Mouse (Mus musculus) gastrocnemius, postnatal 14 days (tissue): ENCODE data around the gene Gm49322. TPM values are rescaled to one million over a fixed set of nuclear protein-coding genes. Genes with fewer than 3 reads are reported as not detected.

Experiments used
- DNase-seq: peaks from one replicate; pipeline ENCODE4 v3.0.0; 2021; ENCODE audit warnings: mixed read lengths
- intact Hi-C: fragments of 180-260 bp; cut with DNase I; formaldehyde crosslinking; loops from one replicate; pipeline ENCODE4 v1.15.1; 2025; ENCODE audit warnings: low total_unique reads
- total RNA-seq, 2 experiments: library from RNA; stranded (reverse); gene quantifications; 2 replicates each; pipeline ENCODE4 v1.2.3; 2021

Gene Gm49322
- total RNA-seq, 2 experiments from 2014 or later = 0.18 to 0.27 TPM

DNA sequence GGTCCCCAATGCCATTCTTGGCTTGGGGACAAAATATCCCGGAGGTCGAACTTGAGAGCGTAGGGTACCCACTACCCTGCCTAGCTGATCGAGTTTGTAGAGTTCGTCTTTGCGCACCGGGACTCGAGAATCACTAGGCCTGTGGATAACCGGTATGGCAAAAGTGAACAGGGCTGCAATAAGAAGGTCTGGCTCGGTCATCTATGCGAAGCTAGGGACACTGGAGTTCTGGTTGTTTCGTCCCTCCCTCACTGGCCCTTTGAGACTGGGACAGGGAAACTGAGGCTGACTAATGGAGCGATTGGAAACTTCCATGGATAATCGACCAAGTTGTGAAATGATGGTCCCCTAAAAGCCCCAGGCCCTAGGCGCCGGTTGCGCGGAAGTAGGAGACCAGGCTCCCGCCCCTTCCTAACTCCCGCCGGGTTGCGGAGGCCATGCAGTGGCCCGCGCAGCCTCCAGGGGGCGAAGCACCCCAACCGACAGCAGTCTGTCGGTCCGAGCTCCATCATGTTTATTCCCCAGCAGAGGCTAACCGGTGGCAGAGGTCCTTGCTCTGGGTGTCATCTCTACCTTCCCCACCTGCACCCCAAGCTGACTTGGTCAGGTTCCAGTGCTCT lies 27.6 kb upstream of the Gm49322 start:
- DNase-seq = peak; percentile 86
- intact Hi-C loops = loop anchor here (5.0 kb wide), 1 partner anchor 109 kb away; no protein-coding TSS in a partner anchor

GRCm38 (mm10) chr10:80578911-80579310 lies 26.9 kb upstream of the Gm49322 start:
- intact Hi-C loops = loop anchor here (5.0 kb wide), 1 partner anchor 108 kb away; no protein-coding TSS in a partner anchor
- no peak for DNase-seq

DNA sequence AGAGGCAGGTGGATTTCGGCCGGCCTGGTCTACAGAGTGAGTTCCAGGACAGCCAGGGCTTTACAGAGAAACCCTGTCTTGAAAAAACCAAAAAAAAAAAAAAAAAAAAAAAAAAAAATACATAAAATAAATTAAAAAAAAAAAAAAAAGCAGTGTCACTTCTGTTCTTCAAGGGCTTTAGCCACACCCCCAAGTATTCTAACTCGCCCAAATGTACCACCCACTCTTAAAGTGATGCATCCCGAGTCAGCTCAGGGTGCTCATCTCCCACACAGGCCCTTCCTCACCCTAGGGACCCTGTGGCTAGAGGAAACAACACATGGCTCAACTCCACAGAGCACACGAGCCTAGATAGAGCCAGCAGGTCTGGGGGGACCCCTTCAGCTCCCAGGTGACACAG lies 22.8 kb upstream of the Gm49322 start:
- intact Hi-C loops = no loop called here
- no peak for DNase-seq

DNA sequence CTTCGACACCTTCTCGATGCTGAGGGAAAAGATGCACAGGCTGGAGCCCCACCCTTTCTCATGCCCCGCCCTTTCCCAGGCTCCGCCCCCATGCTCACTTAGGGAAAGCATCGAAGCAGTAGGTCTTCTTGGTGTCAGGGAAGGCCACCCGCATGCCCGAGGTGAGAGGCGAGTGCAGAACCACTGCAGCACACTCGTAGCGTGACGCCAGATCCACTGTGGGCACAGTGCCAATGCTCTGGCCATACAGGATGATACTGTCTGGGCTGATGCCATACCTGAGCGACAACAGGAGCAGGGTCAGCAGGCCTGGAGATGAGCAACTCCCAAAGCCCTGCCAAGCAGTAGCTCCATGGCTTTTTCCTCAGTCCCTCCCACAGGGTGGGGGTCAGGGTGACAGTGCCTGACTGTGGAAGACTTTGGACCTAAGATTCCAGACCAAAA lies 21.8 kb upstream of the Gm49322 start:
- intact Hi-C loops = no loop called here

GRCm38 (mm10) chr10:80584642-80585552 lies 20.9 kb upstream of the Gm49322 start:
- DNase-seq = no peak
- intact Hi-C loops = no loop called here

More for the DNA sequence above, 21.8 kb upstream of the Gm49322 start:
- DNase-seq = no peak

DNA sequence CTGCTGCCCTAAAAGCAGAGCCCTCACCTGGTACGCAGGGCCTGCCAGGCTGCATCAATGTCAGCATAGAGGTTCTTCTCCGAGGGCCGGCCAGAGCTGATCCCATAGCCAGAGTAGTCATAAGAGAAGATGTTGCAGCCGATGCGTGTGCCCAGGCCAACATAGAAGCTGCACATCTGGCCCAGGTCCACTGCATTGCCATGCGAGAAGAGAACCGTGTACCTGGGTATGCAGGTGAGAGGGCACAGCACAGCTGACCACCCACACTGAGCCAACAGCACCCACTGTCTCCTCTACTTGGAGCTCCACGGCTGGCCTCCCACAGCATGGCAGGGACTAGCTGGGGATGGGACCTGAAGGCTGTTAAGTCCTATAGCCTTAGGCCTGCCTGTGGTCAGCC lies 20.2 kb upstream of the Gm49322 start:
- intact Hi-C loops = no loop called here

GRCm38 (mm10) chr10:80586407-80587304 lies 19.2 kb upstream of the Gm49322 start:
- intact Hi-C loops = no loop called here
- no peak for DNase-seq

More for the DNA sequence above, 20.2 kb upstream of the Gm49322 start:
- no peak for DNase-seq

DNA sequence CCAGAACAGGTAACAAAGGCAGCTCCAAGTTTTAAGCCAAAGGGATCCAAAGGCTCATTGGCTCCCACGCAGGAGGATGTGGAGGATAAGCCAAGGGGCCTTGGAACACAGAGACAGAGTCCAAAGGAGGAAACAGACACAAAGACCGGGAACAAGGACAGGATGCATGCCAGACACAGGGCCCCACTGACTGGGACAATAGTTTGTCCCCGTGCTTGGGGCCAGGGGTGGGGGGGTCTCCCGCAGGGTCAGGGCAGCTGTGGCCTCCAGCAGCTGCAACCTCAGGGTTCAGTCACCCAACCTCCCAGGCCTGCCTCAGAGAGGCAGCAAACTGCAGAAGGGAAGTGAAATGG lies 18.5 kb upstream of the Gm49322 start:
- intact Hi-C loops = no loop called here
- DNase-seq = no peak

DNA sequence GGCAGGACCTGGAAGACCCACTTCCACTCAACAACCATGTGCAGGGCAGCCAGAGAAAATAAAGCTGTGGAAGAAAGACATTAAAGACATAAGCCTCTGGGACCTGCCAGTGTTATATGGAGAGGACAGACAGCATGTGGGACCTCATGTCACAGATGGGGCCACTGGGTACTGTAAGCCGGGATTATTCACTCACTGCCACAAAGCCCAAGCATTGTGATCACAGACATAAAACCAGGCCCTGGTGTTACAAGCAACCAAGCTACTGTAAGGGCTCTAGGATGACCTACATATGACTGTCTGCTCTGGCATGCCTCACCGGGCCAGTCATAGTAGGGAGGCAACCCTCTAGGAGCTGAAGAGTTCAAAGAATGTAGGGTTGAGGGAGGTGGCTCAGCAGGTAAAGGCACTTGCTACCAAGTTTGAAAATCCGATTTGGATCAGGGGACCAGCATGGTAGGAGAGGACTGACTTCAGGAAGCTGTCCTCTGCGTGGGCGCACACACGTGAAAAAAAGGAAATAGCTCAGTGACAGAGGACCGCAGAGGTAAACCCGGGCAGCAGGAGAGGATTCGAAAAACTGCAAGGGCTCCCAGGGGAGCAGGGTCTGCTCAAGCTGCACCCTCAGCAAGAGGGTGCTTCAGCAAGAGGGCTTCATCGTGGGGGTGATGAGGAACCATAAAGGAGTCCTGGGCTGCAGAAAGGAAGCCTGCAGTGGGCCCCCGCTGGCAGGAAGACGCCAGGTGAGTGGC lies 16.5 kb upstream of the Gm49322 start:
- intact Hi-C loops = no loop called here
- DNase-seq = no peak

DNA sequence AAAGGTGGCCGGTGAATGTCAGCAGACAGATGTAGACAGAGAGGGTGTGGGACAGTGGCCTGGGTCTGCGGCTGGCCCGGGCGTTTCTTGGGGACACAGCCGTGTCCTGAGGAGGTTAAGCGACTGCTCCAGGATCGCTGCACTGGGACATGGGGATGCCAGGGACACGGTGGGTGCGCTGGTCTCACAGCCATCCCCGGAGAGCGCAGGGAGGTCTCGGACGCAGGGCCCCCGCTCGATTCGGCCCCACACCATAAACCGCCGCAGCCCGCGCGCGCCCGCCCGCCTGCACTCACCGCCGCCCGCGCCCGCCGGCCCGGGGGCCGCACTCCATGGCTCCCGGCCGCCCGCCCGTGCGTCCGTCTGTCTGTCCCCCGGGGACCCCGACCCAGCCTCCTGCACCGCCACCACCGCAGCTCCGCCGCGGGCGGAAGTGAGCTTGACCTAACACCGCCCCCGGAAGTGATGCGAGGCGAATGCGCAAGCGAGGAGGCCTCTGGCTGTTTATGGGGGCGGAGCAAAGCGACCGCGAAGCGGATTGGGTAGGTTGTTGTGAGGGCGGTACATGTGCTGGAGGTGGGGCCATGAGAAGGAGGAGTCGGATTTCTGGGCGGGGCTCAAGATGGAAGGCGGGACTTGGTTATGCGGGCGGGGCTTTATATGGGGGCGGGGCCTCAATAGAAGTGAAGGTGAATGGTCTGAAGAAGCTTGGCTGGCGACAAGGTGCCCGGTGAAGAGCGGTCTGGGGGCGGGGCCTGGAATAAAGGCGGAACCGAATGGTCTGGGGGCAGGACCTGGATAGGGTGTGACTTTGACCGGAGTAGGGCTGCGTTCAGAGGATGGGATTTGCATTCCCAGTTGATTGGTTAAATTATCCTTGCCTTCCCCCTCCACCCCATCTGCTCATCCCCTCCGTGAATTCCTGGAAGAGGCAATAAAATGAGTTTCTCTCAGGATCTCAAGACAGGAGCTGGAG lies 15.7 kb upstream of the Gm49322 start, which contains the start of gene Abhd17a:
Gene Abhd17a (minus strand): TSS at position 463 of the 976 bp plus-strand sequence.
- DNase-seq = peak; percentile 98
- intact Hi-C loops = no loop called here

DNA sequence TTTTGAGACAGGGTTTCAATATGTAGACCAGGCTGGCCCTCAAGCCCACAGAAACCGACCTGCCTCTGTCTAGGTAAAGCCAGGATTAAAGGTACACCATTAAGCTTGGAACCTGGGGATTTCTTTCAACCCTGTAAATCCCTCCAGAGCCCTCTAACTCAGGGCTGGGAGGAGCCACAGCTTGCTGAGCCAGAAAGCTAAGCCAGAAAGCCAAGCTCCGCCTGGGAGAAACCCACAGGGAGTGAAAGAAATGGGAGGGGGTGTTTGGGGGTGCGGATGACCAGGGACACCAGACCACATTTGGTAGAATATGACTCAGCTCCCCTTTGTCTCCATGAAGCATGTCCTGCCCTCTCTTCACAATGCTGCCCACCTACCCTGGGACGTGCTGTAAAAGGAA lies 9.5 kb upstream of the Gm49322 start:
- no peak for DNase-seq
- intact Hi-C loops = no loop called here

GRCm38 (mm10) chr10:80602698-80603325 lies 3.0 kb upstream of the Gm49322 start, which contains the start of the genes Scamp4 and Adat3:
Scamp4 (plus strand) TSS chr10:80602872.
Adat3 (plus strand) TSS chr10:80602880.
- intact Hi-C loops = no loop called here
- peak; percentile 94 for DNase-seq

DNA sequence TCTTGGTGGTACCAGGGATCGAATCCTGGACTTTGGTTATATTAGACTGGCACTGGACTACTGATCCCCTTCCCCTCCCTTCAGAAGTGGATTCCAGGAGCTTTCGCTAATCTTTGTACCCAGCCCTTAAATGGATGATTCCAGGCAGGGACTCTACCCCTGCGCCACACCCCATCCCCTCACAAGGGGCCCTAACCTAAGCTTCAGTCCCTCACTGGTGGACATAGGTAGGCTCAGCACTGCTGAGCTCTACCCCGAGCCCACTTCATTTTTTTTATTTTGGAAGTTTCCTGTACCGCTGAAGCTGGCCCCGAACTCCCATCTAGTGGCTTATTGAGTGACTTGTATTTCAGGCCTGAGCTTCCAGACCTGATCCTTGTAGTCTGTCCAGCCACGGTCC lies 2.5 kb upstream of the Gm49322 start:
- intact Hi-C loops = no loop called here
- no peak for DNase-seq

DNA sequence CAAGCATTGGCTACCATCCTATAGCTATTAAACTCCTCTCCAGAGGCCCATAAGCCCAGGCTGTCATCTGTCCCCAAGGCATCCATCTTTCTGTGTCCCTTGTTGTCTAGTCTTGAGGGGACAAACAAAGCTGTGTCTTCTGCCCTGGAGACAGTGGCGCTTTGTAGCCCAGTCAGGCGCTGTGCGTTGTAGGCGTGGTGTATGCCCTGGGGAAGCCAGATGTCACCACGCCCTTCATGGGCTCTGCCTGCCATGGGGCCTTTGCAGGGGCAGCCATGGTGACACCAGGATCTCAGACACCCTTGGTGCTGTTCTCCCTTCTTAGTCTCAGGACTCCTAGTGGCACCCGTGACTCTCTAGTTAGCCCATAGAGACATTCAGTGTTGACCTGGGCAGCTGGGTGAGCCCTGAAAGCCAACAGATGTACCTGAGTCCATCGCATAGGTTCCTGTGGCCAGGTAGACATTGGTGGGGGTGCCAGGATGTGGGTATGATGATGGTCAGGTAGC lies 1.8 kb upstream of the Gm49322 start:
- no peak for DNase-seq
- intact Hi-C loops = no loop called here

GRCm38 (mm10) chr10:80604988-80605387 lies 833 bp upstream of the Gm49322 start:
- DNase-seq = no peak
- intact Hi-C loops = loop anchor here (5.0 kb wide), 1 partner anchor 87 kb away; no protein-coding TSS in a partner anchor

GRCm38 (mm10) chr10:80606306-80606705 lies 485 bp downstream of the Gm49322 start:
- DNase-seq = no peak
- intact Hi-C loops = loop anchor here (5.0 kb wide), 1 partner anchor 86 kb away; no protein-coding TSS in a partner anchor
